Mouse (Mus musculus): ENCODE measurements around the gene Fam241b. TPM values are rescaled to one million over a fixed set of nuclear protein-coding genes. Genes with fewer than 3 reads are reported as not detected.

Gene Fam241b
- total and polyA plus RNA-seq, 2 experiments from 2014 or later = 118 to 193 TPM

GRCm38 (mm10) chr10:62110504-62111206 is 33.1 kb downstream of the Fam241b start:
- H3K4me2 ChIP-seq (ENCODE audit: low read depth) = peak overlapping the region; percentile 97
- TF ChIP-seq CTCF (IDR thresholded peaks at IDR 0.05; ENCODE audit: low read depth) = peak; percentile 93
- peak overlapping the region; percentile 93 for H3K9ac ChIP-seq
- DNase-seq (peak; percentile 92), ATAC-seq (peak; percentile 94)
- H3K4me3 ChIP-seq (ENCODE audit: low read depth, low read length) = peak overlapping the region; percentile 70
- peaks cover 8% of the 10 kb centered on the region; the same call in 1 of the 2 replicates for H3K4me1 ChIP-seq (ENCODE audit: insufficient read depth)
- WGBS = under 1% methylated on average over 57 of the region's 57 CpGs
- 0 out of 2 replicates have a peak, but pooled peaks cover 10% of the 10 kb centered on the region for H3K36me3 ChIP-seq (ENCODE audit: insufficient read depth)
- H3K27ac ChIP-seq (ENCODE audit: low read depth, low read length) = peak overlapping the region; percentile 54; the same call in 1 of the 2 replicates
- H3K27me3 ChIP-seq (ENCODE audit: insufficient read depth, low read length) = no peaks in the 10 kb centered on the region
- no peaks in the 10 kb centered on the region for H3K9me3 ChIP-seq (ENCODE audit: low read length)

- Histone ChIP-seq H3K4me3 (ENCODE audit: low read depth, low read length) (no peak overlapping the region), H3K9ac (no peak overlapping the region), H3K4me1 (ENCODE audit: insufficient read depth) (peaks cover 8% of the 10 kb centered on the region; the same call in 1 of the 2 replicates), H3K9me3 (ENCODE audit: low read length) (no peaks in the 10 kb centered on the region), H3K4me2 (ENCODE audit: low read depth) (no peak overlapping the region), H3K27me3 (ENCODE audit: insufficient read depth, low read length) (no peaks in the 10 kb centered on the region), H3K27ac (ENCODE audit: low read depth, low read length) (no peak overlapping the region), H3K36me3 (ENCODE audit: insufficient read depth) (0 out of 2 replicates have a peak, but pooled peaks cover 10% of the 10 kb centered on the region)
- WGBS = 80% methylated on average over 9 of the region's 9 CpGs
- no peak for TF ChIP-seq CTCF (IDR thresholded peaks at IDR 0.05; ENCODE audit: low read depth)
- DNase-seq = no peak
- ATAC-seq = no peak
These were observed 36.7 kb downstream of the Fam241b start for GRCm38 (mm10) chr10:62107048-62107447.

- TF ChIP-seq CTCF (IDR thresholded peaks at IDR 0.05; ENCODE audit: low read depth) = peak; percentile 88
- 33% methylated on average over 7 of the region's 7 CpGs for WGBS
- Histone ChIP-seq H3K4me3 (ENCODE audit: low read depth, low read length) (no peak overlapping the region), H3K27me3 (ENCODE audit: insufficient read depth, low read length) (no peaks in the 10 kb centered on the region), H3K36me3 (ENCODE audit: insufficient read depth) (0 out of 2 replicates have a peak, but pooled peaks cover 10% of the 10 kb centered on the region), H3K4me2 (ENCODE audit: low read depth) (no peak overlapping the region), H3K9me3 (ENCODE audit: low read length) (no peaks in the 10 kb centered on the region), H3K4me1 (ENCODE audit: insufficient read depth) (peaks cover 25% of the 10 kb centered on the region), H3K9ac (no peak overlapping the region), H3K27ac (ENCODE audit: low read depth, low read length) (no peak overlapping the region)
- peak; percentile 88 for DNase-seq
- ATAC-seq = no peak
These were observed 38.7 kb downstream of the Fam241b start for GRCm38 (mm10) chr10:62104835-62105576.

- 7% methylated on average over 7 of the region's 7 CpGs for WGBS
These were observed 41.9 kb downstream of the Fam241b start for GRCm38 (mm10) chr10:62101504-62102439.

GRCm38 (mm10) chr10:62099749-62100403 is 43.8 kb downstream of the Fam241b start:
- H3K27ac ChIP-seq (ENCODE audit: low read depth, low read length) = peak overlapping the region; percentile 89
- WGBS = 46% methylated on average over 10 of the region's 10 CpGs

More at GRCm38 (mm10) chr10:62101504-62102439, 41.9 kb downstream of the Fam241b start:
- DNase-seq = peak; percentile 94
- Histone ChIP-seq H3K27ac (ENCODE audit: low read depth, low read length) (peak overlapping the region; percentile 89), H3K4me1 (ENCODE audit: insufficient read depth) (peaks cover 21% of the 10 kb centered on the region), H3K9me3 (ENCODE audit: low read length) (no peaks in the 10 kb centered on the region), H3K4me2 (ENCODE audit: low read depth) (peak overlapping the region; percentile 28; the same call in 1 of the 2 replicates), H3K36me3 (ENCODE audit: insufficient read depth) (no peaks in the 10 kb centered on the region), H3K27me3 (ENCODE audit: insufficient read depth, low read length) (no peaks in the 10 kb centered on the region), H3K9ac (no peak overlapping the region), H3K4me3 (ENCODE audit: low read depth, low read length) (no peak overlapping the region)
- TF ChIP-seq CTCF (IDR thresholded peaks at IDR 0.05; ENCODE audit: low read depth) = peak; percentile 94
- ATAC-seq = peak; percentile 96

GRCm38 (mm10) chr10:62094401-62094800 is 49.3 kb downstream of the Fam241b start:
- H3K4me3 ChIP-seq (ENCODE audit: low read depth, low read length) = no peak overlapping the region
- ATAC-seq (no peak), DNase-seq (no peak)
- H3K36me3 ChIP-seq (ENCODE audit: insufficient read depth) = no peaks in the 10 kb centered on the region
- H3K4me1 ChIP-seq (ENCODE audit: insufficient read depth) = no peaks in the 10 kb centered on the region
- TF ChIP-seq CTCF (IDR thresholded peaks at IDR 0.05; ENCODE audit: low read depth) = no peak
- no peak overlapping the region for H3K27ac ChIP-seq (ENCODE audit: low read depth, low read length)
- 93% methylated on average over 6 of the region's 6 CpGs for WGBS
- H3K9ac ChIP-seq = no peak overlapping the region
- H3K9me3 ChIP-seq (ENCODE audit: low read length) = no peaks in the 10 kb centered on the region
- no peaks in the 10 kb centered on the region for H3K27me3 ChIP-seq (ENCODE audit: insufficient read depth, low read length)
- H3K4me2 ChIP-seq (ENCODE audit: low read depth) = no peak overlapping the region

More at GRCm38 (mm10) chr10:62099749-62100403, 43.8 kb downstream of the Fam241b start:
- no peak for TF ChIP-seq CTCF (IDR thresholded peaks at IDR 0.05; ENCODE audit: low read depth)
- Histone ChIP-seq H3K36me3 (ENCODE audit: insufficient read depth) (no peaks in the 10 kb centered on the region), H3K4me2 (ENCODE audit: low read depth) (no peak overlapping the region), H3K9me3 (ENCODE audit: low read length) (no peaks in the 10 kb centered on the region), H3K27me3 (ENCODE audit: insufficient read depth, low read length) (no peaks in the 10 kb centered on the region), H3K4me3 (ENCODE audit: low read depth, low read length) (no peak overlapping the region), H3K4me1 (ENCODE audit: insufficient read depth) (peaks cover 21% of the 10 kb centered on the region), H3K9ac (no peak overlapping the region)
- peak; percentile 28 for ATAC-seq
- peak; percentile 69 for DNase-seq
